Mouse (Mus musculus) adrenal gland, postnatal 10 days (tissue): Measurements from ENCODE around the gene Nipal3. TPM values are rescaled to one million over a fixed set of nuclear protein-coding genes. Genes with fewer than 3 reads are reported as not detected.

ENCODE experiments used
- DNase-seq: peaks from one replicate; pipeline ENCODE4 v3.0.0; 2021; ENCODE audit warnings: mixed read lengths
- long read RNA-seq, 2 experiments: library from polyadenylated mRNA; stranded (forward); transcript quantifications; one replicate each; pipeline ENCODE4 v2.0.0; 2021
- total RNA-seq, 2 experiments: library from RNA; stranded (reverse); gene quantifications; 2 replicates each; pipeline ENCODE4 v1.2.3; 2021

Nipal3 gene
- total RNA-seq = 10 to 100 TPM; 13.8 to 15.4 TPM
- long read RNA-seq, experiment 1, full-length matches to known transcripts = 7 of 14 reads
- long read RNA-seq, experiment 1, partial matches to known transcripts = 0 of 14 reads
- long read RNA-seq, experiment 1, other reads (novel, unspliced or antisense) = 7 of 14 reads
- long read RNA-seq, experiment 2, full-length matches to known transcripts = 1 of 10 reads
- long read RNA-seq, experiment 2, partial matches to known transcripts = 0 of 10 reads
- long read RNA-seq, experiment 2, other reads (novel, unspliced or antisense) = 9 of 10 reads

DNA sequence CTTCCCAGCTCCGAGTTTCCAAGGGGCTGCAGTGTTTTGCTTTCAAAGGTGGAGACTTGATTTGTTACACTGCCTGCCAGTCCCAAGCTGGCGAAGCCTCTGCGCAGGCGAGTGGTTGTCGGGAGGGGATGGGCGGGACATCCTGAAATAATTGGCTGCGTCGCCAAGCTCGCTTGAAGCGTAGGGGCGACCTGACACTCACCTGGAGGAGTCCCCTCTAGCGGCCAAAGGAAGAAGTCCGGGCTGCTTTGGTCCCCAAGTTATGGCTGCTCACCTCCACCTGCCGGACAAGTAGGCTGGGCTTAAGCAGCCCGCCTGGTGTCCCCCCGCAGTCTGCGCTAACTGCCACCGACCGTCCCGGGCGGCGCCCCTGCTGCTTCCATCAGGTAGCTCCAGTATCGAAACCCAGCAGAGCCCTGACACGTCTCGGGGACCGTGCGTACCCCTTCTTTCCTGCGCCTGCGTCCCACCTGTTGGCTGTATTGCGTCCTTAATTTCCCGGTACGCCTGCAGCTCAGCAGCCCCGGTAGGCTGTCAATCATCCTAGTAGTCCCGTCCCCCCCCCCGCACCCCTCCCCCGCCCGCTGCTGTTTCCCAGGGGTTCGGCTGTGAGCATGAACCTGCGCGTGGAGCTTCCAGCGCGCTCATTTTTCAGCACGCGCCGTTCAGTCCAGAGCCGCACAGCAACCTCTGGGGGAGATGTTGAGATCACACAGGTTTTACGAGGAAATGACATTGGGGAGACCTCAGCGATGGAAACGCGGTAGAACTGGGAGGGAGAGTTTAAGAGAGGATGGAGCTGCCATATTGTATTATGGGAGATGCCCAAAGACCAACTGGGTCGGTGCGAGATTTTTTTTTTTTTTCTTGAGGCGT, at the start of gene Nipal3, which contains the start of gene Stpg1:
TSS of gene Nipal3 (minus strand) at position 518 of the 876 bp plus-strand sequence.
TSS of gene Stpg1 (plus strand) at position 270 of the 876 bp plus-strand sequence.
- DNase-seq = peak; percentile 91

DNA sequence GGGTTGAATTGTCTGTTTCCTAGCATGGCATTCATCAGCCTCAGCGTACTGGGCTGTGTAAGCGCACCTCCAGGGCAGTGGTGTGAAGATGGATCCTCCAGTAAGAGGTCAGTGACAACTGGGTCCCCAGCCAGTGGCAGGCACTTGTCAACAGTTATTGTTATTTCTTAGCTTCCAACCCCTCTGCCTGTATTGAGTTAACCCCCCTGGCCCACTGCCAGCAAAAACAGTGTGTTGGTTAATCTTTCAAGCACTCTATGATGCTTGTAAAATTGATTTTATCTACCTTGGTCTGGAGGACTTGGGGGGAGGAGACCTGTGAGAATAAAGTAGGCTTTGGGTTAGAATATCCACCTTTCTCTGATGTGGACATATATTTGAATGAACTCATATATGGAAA, 49.4 kb upstream of the Nipal3 start:
- DNase-seq = no peak

DNA sequence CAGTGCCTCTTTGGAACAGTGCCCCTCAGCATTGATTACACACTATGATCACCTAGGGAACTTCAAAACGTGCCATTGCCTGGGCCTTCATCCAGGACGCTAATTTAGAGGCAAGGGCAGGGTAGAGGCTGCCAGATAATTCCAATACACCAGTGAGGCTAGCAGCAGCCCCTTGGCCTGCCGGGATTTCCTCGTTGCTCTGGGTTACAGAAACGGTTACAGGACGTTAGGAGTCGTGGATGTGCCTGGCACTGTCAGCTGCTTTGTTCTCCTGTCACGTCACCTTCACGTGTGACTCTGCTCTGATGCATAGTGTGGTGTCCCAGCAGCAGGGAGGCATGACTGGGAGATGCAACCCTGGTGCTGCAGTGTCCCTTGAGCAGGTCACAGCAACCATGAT, 45.2 kb upstream of the Nipal3 start:
- no peak for DNase-seq

DNA sequence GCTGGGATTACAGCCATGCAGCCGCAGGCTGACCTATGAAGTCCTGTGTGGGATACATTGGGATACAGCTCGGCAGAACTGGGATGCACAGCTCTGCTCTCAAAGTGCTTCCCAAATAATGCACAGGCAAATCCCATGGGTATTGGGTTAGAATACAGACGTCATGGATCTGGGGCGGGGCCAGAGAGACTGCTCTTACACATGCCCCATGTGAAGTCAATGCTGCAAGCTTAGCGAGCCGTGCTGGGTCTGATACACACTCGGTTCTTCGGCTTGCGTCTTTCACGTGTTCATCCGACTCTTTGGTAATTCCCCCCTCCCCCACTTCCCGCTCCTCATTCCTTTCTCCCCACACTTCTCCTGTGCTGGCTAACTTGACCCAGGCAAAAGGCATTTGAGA, 44.2 kb upstream of the Nipal3 start:
- DNase-seq = no peak

DNA sequence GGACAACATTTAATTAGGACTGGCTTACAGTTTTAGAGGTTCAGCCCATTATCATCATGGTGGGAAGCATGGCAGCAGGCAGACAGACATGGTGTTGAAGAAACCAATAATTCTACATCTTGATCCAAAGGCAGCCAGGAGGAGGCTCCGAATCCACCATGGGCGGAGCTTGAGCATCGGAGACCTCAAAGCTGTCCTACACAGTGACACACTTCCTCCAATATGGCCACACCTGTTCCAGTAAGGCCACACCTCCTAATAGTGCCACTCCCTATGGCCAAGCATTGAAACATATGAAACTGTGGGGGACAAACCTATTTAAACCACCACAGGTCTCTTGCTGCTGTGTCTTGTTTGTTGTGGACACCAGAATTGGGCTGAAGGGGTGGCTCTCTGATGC, 40.2 kb upstream of the Nipal3 start:
- no peak for DNase-seq

DNA sequence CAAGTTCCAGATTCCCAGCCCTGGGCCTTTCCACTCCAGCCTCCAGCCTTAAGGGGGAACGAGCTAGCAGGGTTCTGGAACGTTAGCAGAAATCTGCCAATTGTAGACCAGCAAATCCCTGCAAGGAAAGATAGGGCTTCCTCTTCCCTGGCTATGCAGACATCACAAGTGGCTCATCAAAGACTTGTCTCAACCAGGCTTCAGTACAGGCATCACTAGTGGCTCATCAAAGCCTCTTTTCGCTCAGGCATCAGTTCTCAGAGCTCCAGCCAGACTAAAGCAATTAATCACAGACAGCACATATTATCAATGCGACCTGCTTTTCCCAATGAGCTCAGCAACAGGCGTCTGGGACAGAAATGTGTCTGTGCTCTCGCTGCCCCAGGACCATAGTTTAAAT, 38.2 kb upstream of the Nipal3 start:
- DNase-seq = no peak

DNA sequence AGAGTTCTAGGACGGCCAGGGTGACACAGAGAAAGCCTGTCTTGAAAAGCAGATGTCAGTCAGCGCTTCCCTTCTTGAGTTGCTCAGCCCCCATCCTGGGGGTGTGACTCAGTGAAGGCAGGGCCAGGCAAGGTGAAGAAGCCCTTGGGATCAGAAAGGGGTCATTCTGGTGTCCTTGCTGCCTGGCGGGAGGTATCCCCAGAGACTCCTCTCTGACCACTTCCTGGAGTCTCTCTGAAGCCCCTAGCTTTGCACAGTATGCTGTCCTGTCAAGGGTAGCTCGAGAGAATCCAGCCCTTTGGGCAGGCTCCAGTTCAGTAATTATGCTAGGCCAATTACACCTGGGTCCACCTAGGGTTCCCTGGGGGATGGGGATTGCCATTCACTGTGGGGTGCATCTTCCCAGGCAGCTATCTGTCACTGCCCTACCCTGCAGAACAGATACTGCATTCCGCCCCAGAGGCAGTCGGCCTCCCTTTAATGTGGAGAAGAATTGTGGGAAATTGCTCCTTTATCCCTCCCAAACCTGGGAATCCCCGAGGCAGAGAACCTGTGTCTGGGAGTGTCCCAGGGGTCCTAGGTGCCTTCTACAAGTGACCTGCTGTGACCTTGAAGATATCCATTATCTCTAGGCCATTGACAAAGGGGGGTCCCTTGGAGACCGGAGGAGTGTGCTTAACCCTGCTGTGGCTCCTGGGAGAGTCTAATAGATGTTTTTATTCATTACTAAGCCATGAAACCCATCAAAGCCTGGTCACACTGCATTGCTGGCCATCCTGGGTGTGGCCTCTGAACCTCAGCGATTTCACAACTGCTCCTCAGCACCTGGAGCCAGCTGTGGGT, 37.2 kb upstream of the Nipal3 start:
- DNase-seq = no peak

DNA sequence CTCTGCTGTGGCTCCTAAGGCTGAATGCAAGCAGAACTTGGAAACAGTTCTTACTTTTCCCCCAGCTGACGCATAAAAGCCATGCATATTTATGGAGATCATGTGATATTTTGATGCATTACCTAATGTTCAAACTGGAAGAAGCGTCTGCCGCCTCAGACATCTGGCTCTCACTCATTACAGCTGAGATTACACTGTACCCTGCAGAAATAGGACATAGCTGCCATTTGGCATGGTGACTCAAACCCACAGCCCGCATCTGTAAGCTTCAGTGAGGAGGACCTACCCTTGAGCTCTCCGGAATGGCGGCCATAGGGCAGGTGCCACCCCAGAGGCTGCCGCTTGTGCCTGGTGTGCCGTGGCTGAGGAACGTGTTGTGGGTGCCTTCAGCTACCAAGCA, 36.4 kb upstream of the Nipal3 start:
- no peak for DNase-seq

DNA sequence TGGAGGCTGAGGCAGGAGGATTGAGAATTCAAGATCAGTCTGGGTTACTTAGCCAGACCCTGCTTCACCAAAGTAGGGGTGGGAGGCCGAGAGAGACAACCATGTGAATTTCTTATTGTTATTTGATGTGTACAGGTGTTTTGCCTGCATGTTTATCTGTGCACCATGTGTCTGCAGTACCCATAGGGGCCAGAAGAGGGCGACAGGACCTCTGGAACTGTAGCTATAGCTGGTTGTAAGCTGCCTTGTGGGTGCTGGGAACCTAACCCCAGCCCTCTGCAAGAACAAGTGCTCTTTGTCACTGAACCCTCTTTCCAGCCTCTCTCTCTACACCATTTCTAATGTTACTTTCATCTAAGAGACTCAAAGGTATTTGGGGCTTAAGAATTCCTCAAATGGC, 35.4 kb upstream of the Nipal3 start:
- DNase-seq = no peak

DNA sequence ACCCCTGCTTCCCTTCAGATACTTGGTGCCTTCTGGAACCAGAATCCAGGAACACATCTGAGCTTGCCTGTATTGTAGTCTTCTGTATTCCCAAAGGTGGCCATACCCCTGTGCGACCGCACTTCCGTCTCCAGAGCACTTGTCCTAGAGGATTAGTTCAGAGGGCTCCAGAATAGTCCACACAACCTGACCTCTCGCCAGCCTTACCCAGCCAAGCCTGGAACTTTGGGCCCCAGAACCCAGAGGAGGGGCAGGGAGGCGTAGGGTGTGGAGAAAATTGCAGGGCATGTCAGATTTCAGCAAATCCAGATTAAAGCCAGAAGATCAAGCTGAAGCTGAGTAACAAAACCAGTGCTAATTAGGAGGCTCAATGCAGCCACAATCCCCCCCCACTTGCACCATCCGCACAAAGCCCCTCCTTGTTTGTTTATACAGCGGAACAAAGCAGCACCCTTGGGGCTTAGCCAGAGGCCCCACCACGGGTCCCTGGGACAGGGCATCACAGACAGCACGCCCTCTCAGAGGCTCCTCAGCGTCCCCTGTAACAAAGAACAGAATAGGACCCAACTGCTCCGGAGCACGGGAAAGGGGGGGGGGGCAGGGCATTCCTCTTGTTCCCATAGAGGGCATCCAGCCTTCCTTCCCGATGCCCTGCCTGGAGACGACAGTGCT, 31.3 kb upstream of the Nipal3 start:
- no peak for DNase-seq

DNA sequence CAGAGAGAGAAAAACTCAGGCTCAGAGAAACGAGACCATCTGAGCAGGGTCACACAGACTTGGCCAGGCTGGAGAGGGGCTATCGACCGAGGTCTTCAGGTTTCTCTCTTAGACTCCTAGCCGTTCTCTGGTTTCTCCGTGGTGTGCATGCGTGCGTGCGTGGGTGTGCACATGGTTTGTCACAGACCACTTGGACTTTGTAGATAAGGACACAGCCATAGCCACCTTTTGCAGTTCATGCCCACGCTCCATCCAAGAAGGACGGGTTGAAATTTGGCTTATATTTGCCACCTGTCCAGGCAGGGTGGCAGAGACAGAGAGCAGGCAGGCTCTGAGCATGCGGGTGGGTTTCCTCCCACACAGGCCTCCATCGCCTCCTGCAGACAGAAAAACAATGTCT, 30.2 kb upstream of the Nipal3 start:
- DNase-seq = no peak

DNA sequence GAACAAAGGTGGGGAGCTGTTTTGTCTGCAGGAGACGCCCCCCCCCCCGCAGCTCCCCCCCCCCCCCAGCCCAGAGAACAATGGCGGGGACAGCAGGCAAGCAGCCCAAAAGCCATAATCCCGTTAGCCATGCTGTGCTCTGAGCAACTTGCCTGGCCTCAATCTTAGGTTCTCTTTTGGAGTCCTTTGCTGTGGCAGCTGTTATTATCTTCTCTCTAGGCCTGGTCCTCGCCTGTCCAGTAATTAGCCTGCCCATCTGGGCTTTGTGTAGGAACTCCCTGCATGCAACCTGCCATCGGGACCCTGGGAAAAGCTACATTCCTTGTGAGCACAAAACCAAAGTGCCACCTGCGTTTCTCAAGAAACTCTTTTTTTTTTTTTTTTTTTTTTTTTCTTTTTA, 29.1 kb upstream of the Nipal3 start:
- DNase-seq = no peak

DNA sequence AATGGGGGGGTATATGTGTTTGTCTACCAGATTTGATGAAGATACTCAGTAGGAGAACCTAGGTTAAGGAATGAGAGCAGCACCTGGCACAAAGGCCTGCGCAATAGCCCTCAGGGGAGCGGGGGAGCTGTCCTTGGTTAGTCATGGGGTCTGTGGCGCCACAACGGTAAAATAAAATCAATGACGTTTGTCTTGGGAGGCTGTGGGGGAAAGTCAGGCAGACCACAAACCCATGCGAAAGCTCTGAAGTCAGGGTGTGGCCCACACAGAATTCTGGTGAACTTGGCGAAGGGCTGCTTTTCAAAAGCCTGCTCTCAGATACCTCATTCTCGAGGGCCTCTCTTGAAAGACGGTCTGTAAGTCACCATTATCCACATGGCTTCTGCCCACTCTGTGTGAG, 25.6 kb upstream of the Nipal3 start:
- DNase-seq = no peak

DNA sequence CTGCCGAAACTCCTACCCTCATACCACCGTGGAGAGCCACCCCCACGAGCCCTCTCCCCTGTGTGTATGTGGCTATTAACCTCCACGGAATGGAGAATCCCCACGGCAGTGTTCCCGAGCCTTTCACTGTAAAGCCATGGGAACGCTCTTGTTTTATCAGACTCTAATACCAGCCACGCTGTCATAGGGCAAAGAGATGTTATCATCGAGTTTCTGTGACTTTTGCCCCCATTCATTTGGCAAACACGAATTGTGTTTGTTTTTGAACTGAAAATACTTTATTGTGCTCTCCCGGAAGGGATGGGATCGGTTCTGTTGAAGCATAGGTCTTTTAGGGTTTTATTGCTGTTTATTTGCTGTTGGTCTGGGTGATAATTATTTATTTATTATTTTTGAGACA, 23.3 kb upstream of the Nipal3 start:
- DNase-seq = no peak

DNA sequence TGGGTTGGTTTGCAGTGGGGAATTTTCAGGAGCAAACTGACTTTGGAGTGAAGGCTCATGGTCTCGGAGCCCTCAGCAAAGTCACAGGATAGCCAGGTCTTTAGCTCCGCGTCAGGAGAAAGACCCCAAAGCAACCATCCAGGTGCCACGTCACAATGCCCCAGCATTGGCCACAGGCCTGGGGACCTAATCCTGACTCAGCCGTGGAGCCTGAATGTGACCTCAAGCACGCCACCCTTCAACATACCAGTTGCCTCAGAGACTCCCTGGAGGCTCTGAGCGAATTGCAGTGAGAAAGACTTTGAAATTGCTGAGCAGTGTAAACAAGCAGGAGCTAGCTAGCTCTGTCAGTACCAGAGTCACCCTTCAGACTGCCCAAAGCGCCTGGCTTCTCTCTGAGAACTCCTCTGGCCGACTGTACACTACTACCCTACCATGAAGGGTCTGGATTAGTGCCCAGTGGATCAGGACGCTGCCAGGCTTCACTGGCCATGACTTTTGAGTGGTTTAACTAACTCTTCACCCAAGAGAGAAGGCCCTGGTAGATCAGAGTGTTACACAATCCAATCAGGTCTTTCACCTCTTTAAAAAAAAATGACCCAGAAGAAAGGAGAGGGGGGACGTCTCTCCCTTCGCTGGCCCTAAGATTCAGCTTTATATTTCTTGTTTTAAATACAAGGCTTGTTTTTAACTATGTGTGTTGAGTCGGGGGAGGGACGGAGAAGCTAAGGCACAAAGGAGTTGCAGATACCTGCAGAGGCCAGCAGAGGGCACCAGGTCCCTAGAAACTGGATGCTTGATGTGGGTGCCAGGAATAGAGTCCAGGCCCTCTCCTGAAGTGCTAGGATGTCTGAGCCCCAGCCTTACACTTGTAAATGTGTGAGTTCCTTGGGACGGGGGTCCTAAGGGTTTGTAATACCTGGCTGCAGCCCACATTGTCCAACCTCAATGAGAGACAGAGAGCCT, 21.8 kb upstream of the Nipal3 start:
- peak; percentile 80 for DNase-seq

DNA sequence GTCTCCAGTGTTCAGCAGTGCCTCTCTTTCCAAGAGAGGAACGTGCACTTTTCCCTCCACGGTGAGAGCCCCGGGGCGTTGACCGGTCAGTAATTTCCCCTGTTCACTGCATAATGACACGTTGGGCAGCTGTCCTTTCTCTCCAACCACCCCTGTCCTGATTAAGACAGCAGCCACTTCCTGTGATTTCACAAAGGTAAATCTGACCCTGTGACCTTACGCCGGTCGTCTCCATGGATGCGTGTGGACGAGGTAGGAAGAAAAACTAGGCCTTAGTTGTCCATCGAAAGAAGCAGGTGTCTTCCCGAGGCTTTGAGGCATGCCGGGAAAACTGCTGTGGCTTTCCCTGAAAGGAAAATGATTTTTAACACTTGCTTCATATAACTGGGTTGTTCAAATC, 20.1 kb upstream of the Nipal3 start:
- no peak for DNase-seq

DNA sequence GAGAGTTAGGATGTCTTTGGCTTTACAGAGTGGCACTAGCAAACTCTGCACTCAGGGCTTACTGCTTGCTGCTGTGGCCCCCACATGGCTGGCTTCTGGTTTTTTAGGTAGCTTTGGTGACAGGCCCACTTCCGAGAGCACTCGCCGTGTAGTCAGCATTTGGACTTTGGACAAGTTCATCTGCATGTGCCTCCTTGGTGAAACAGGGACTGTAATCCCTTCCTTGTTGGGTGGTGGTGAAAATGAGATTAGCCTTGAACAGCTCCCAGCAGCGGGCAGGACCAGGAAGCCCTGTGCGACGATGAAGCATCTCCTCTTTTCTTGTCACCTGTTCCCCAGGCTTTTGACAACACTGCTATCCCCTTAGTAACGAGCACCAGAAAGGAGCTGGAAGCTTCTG, 19.0 kb upstream of the Nipal3 start:
- DNase-seq = no peak

DNA sequence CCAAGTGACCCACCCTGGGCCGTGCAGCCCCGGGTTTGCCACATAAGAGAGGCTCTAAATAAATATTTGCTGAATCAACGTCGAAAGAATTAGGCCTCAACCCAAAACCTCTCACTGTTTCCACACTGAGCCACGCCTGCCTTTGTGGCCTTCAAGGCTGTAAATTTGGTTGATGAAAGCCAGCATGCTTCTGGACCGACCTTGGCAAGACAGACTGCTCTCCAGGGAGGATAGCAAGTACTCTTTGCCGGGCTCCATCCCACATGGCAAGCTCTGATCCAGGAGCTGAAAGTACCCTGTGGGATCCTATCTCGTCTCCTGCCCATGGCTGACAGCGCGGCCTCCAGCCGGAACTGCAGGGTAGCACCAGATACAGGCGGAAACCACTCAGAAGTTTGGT, 14.7 kb upstream of the Nipal3 start:
- DNase-seq = peak; percentile 56

DNA sequence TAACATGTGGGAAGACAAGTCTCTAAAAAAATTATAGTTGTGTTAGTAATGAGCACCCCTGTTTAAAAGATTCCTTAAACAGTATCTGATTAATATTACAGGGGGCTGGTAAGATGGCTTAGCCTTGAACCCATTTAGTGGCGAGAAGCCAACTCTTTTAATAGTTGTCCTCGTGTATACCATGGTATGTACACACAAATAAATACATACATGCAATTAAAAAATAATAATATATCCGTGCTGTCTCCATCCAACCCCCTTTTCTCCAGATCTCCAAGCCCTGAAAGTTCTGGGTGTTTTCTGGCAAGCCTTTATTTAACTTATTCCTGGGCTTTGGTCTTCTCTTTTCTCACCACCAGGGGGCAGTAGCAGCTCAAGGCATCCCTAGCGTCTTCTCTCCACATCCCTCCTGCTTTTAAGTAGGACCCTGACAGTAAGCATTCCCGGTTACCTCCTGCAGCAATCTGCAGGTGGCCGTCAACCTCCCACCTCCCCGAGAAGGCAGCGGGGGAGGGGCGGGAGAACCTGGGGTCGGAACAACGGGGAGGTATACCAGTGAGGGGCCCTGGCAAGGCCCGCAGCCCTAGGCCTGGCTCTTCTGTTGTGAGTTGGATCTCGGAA, 13.7 kb upstream of the Nipal3 start:
- DNase-seq = peak; percentile 84

DNA sequence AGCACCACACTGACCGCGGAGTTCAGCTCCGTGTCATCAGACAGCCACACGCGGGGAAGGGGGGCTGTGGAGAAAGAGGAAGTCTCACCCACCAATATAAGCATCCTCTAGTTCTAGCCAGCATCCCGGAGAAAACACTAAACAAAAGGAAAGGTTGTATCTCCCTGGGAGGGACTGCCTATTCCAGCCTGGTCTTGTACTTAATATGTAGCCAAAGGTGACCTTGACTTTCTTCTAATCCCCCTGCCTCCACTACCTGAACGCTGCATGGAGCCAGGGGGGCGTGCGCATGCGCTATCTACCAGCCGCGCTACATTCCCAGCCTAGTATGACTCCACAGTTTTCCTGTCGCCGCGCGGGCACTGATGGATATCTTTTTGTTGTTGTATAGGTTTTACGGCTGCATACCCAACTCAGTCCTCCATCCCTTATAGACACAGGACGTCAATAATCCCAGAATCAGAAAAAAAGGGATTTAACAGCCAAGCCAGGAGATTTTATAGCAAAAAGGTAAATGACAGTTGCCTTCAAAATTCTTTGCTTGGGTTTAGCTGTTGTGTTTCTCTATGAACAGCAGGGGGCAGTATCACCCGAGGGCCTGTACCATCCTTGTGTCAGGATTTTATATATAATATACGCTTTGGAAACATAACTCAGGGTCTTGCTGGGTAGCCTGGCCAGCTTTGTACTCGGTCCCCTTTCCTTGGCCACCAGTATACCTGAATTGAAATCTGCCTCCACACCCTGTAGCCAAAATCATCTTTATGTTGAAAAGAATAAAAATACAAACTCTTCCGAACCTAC, 12.9 kb upstream of the Nipal3 start:
- DNase-seq = peak; percentile 33
